Mouse (Mus musculus): Measurements from ENCODE around the gene Wdr95.

GRCm38 (mm10) chr5:149636075-149636920, 107.8 kb downstream of the Wdr95 start, which contains the start of gene Hsph1:
- TF ChIP-seq POLR2A (IDR thresholded peaks at IDR 0.05; ENCODE audit: borderline replicate concordance, control insufficient read depth, low read depth, low read length) (peak; percentile 53; the same call in 1 of the 2 replicates), CTCF (IDR thresholded peaks at IDR 0.05; ENCODE audit: control insufficient read depth, insufficient read depth, low read length) (no peak)

Data from bone marrow, adult 2 months (tissue).